Mouse (Mus musculus): ENCODE results near the gene Lrch3. TPM values are rescaled to one million over a fixed set of nuclear protein-coding genes. Genes with fewer than 3 reads are reported as not detected.
A peak's percentile ranks its signal among the peaks of the same experiment; 100 is the strongest.
"Not testable (repeated sequence)": the region's sequence is repeated elsewhere in the genome, so short reads cannot be mapped to it uniquely, and the experiment has no call there.

Gene Lrch3
- polyA plus RNA-seq (2012; rRNA removed), result 56.1 and 56.7 TPM in 2 replicates

DNA sequence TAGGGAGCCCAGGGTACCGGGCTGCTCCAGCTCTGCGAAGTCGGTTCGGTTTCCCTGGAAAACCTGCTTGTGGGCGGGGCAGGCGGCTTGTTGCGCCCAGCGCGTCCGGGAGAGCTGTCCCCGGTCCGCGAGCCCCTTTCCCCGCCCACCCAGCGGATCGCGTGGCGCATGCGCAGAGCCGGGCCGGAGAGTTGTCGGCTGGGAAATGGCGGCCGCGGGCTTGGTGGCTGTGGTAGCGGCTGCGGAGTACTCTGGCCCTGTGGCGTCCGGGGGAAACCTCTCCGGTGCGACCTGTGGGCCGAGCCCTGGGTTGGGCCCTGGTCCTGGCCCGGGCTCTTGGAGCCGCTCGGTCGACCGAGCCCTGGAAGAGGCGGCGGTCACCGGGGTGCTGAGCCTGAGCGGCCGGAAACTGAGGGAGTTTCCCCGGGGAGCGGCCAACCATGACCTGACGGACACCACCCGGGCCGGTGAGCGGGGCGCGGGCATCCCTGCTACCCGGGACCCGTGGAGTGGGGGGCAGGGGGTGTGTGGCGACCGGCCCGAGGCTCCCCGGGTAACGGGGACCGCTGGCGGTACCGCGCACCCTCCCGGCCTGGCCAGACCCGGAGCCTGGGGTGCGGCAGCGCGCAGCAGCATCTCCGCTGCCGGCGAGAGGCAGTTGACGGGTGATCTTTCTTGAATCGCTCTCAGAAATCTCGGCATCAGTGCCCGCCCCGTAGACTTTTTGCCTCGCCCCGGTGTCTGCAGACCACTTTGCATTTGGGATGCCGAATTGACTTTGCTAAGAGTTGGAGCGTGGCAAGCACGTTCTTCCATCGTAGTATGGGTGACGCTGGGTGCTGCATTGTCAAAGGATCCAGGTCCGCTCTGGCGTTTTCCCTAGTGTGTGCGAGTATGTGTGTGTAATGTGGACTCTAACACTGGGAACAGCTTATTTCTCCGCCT, at the start of gene Lrch3:
Gene Lrch3, plus strand, starts transcription at position 164 of the 945 bp plus-strand sequence.
- peak within 1 kb of the TSS; percentile 98 for H3K4me3 ChIP-seq (replicated peaks; ENCODE audit: insufficient read depth, low read depth, low read length)
- under 1% methylated on average over 73 of the region's 85 CpGs for WGBS
- TF ChIP-seq POLR2A (IDR thresholded peaks at IDR 0.05; ENCODE audit: borderline replicate concordance, insufficient read depth, low read length) (peak; percentile 94), CTCF (IDR thresholded peaks at IDR 0.05; ENCODE audit: borderline replicate concordance, insufficient read depth, low read depth, low read length) (no peak)

DNA sequence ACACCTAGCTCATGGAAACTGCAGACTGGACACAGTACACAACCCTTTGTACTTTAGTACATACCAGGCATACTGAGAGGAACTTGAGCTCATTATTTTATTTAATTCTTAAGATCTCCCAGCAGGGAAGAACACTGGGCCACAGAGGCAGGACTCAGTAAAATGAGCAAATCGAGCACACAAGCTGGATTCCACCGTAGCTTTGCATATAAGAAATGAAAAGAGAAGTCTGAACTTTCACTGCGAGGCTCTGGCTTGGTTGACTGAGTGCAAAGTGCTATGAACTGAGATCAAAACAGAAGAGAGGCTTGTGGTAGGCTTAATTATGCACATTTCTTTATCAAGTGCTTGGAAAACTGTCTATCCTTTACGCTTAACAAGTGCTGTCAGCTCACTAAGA, 48.5 kb upstream of the Lrch3 start:
- 82% methylated on average over 4 of the region's 4 CpGs for WGBS
- peaks cover 9% of the 10 kb centered on the region for H3K4me1 ChIP-seq (ENCODE audit: control insufficient read depth, insufficient read depth, low read length)
- H3K27me3 ChIP-seq (ENCODE audit: control insufficient read depth, insufficient read depth, low read length), result no peaks in the 10 kb centered on the region
- H3K27ac ChIP-seq (ENCODE audit: insufficient read depth, low read length), result no peak overlapping the region
- TF ChIP-seq POLR2A (IDR thresholded peaks at IDR 0.05; ENCODE audit: borderline replicate concordance, insufficient read depth, low read length) (no peak), CTCF (IDR thresholded peaks at IDR 0.05; ENCODE audit: borderline replicate concordance, insufficient read depth, low read depth, low read length) (no peak)
- DNase-seq, result no peak
- H3K4me3 ChIP-seq (replicated peaks; ENCODE audit: insufficient read depth, low read depth, low read length), result no peak overlapping the region

More for the DNA sequence above, at the start of gene Lrch3:
- H3K27me3 ChIP-seq (ENCODE audit: control insufficient read depth, insufficient read depth, low read length), result no peaks in the 10 kb centered on the region
- H3K27ac ChIP-seq (ENCODE audit: insufficient read depth, low read length), result peak within 1 kb of the TSS; percentile 85
- peaks cover 5% of the 10 kb centered on the region; the same call in 1 of the 2 replicates for H3K4me1 ChIP-seq (ENCODE audit: control insufficient read depth, insufficient read depth, low read length)
- peak; percentile 94 to 97 for DNase-seq

DNA sequence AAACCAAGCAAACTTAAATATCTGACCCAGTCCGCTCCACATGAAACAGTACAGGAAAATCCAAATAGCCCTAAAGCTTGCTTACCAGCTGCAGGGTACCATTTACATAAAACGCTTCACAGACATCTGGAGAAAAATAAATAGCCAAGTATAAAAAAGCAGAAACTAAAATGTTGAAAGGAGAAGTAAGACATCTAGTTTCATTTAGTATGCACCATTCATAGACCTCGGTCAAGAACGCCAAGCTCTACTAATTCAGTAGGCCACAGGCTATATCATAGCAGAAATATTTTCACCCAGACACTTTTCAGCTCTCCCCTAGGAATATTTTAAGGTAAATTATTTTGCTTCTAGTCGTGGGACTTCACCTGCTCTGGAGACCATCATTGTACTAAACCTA, 47.2 kb upstream of the Lrch3 start:
- 88% methylated on average over 5 of the region's 5 CpGs for WGBS
- peaks cover 9% of the 10 kb centered on the region for H3K4me1 ChIP-seq (ENCODE audit: control insufficient read depth, insufficient read depth, low read length)

DNA sequence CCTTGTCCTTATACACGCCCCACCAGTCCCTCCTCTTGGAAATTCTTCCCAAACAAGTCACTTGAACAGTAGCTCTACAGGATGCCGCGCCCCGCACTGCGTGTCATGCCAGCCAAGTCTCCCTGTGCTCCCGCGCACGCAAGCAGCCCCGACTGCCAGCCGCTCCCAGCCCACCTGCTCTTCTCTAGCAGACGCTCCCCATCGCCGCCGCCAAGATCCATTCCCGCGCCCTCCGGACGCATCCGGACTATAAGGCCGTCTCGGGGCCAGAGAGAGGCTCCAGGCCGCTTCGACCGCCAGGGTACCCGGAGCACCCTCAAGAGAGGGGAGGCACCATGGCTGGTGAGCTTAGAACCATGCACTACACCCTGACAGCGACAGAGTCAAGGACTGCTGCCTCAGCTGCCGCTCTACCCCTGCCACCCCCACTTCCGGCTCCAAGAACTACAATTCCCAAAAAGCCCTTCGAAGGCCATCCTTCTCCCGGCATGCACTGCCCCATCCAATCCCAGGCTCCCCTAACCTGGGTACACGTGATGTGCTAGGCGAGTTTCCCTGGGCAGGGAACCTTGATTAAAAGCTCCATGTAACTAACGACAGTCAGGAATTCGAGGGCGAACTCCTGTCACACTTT, 45.9 kb upstream of the Lrch3 start:
- DNase-seq, result peak; percentile 90 to 92
- Histone ChIP-seq H3K27me3 (ENCODE audit: control insufficient read depth, insufficient read depth, low read length) (no peaks in the 10 kb centered on the region), H3K4me3 (replicated peaks; ENCODE audit: insufficient read depth, low read depth, low read length) (peak overlapping the region; percentile 69), H3K27ac (ENCODE audit: insufficient read depth, low read length) (peak overlapping the region; percentile 37), H3K4me1 (ENCODE audit: control insufficient read depth, insufficient read depth, low read length) (peaks cover 9% of the 10 kb centered on the region)
- TF ChIP-seq POLR2A (IDR thresholded peaks at IDR 0.05; ENCODE audit: borderline replicate concordance, insufficient read depth, low read length) (peak; percentile 86; the same call in 1 of the 2 replicates), CTCF (IDR thresholded peaks at IDR 0.05; ENCODE audit: borderline replicate concordance, insufficient read depth, low read depth, low read length) (no peak)
- under 1% methylated on average over 35 of the region's 35 CpGs for WGBS

More for the DNA sequence above, 47.2 kb upstream of the Lrch3 start:
- H3K27me3 ChIP-seq (ENCODE audit: control insufficient read depth, insufficient read depth, low read length), result no peaks in the 10 kb centered on the region
- DNase-seq, result no peak
- no peak overlapping the region for H3K27ac ChIP-seq (ENCODE audit: insufficient read depth, low read length)
- TF ChIP-seq CTCF (IDR thresholded peaks at IDR 0.05; ENCODE audit: borderline replicate concordance, insufficient read depth, low read depth, low read length), result no peak
- TF ChIP-seq POLR2A (IDR thresholded peaks at IDR 0.05; ENCODE audit: borderline replicate concordance, insufficient read depth, low read length), result no peak
- no peak overlapping the region for H3K4me3 ChIP-seq (replicated peaks; ENCODE audit: insufficient read depth, low read depth, low read length)

DNA sequence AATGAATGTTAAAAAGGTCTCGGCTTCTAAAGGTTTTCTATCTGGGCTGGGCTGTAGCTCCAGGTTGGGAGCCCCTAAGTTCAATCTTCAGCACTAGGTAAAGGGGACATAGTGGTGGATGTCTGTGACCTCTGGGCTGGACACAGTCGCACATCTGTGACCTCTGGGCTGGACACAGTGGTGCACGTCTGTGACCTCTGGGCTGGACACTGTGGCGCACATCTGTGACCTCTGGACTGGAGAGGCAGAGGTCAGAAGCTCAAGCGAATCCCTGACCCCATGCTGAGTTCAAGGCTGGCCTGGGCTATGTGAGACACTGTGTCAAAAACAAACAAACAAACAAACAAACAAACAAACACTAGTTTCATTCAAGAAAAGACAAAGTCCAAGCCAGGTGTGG, 43.7 kb upstream of the Lrch3 start:
- Histone ChIP-seq H3K27me3 (ENCODE audit: control insufficient read depth, insufficient read depth, low read length) (no peaks in the 10 kb centered on the region), H3K4me1 (ENCODE audit: control insufficient read depth, insufficient read depth, low read length) (peaks cover 6% of the 10 kb centered on the region), H3K4me3 (replicated peaks; ENCODE audit: insufficient read depth, low read depth, low read length) (no peak overlapping the region), H3K27ac (ENCODE audit: insufficient read depth, low read length) (no peak overlapping the region)
- DNase-seq, result no peak
- WGBS, result 60% methylated on average over 5 of the region's 5 CpGs
- TF ChIP-seq CTCF (IDR thresholded peaks at IDR 0.05; ENCODE audit: borderline replicate concordance, insufficient read depth, low read depth, low read length) (no peak), POLR2A (IDR thresholded peaks at IDR 0.05; ENCODE audit: borderline replicate concordance, insufficient read depth, low read length) (no peak)

- DNase-seq, result no peak
- Histone ChIP-seq H3K4me3 (replicated peaks; ENCODE audit: insufficient read depth, low read depth, low read length) (no peak overlapping the region), H3K27me3 (ENCODE audit: control insufficient read depth, insufficient read depth, low read length) (no peaks in the 10 kb centered on the region), H3K4me1 (ENCODE audit: control insufficient read depth, insufficient read depth, low read length) (peaks cover 4% of the 10 kb centered on the region; the same call in 1 of the 2 replicates), H3K27ac (ENCODE audit: insufficient read depth, low read length) (no peak overlapping the region)
- 41% methylated on average over 3 of the region's 3 CpGs for WGBS
- TF ChIP-seq POLR2A (IDR thresholded peaks at IDR 0.05; ENCODE audit: borderline replicate concordance, insufficient read depth, low read length) (no peak), CTCF (IDR thresholded peaks at IDR 0.05; ENCODE audit: borderline replicate concordance, insufficient read depth, low read depth, low read length) (no peak)
These were observed 40.5 kb upstream of the Lrch3 start for GRCm38 (mm10) chr16:32873366-32873765.

- not testable (repeated sequence) for H3K4me3 ChIP-seq (replicated peaks; ENCODE audit: insufficient read depth, low read depth, low read length); H3K27me3 ChIP-seq (ENCODE audit: control insufficient read depth, insufficient read depth, low read length); H3K4me1 ChIP-seq (ENCODE audit: control insufficient read depth, insufficient read depth, low read length); DNase-seq; H3K27ac ChIP-seq (ENCODE audit: insufficient read depth, low read length)
- WGBS, result 61% methylated on average over 1 of the region's 1 CpGs
These were observed 38.6 kb upstream of the Lrch3 start for GRCm38 (mm10) chr16:32875281-32875680.
